Mouse (Mus musculus) stomach, embryonic 16.5 days (tissue): ENCODE data around the gene Rtn4. TPM values are rescaled to one million over a fixed set of nuclear protein-coding genes. Genes with fewer than 3 reads are reported as not detected.
A peak's percentile ranks its signal among the peaks of the same experiment; 100 is the strongest.
"Not testable (repeated sequence)": the region's sequence is repeated elsewhere in the genome, so short reads cannot be mapped to it uniquely, and the experiment has no call there.

Experiments
- ATAC-seq: fragments of 200-750 bp; cut with Nextera tagmentation; 2 replicates; pipeline ENCODE4 v1.8.0; 2017; ENCODE audit warnings: moderate number of reproducible peaks, moderate TSS enrichment; ENCODE audit not compliant: insufficient read depth, low FRiP score
- H3K27ac ChIP-seq: fragments of 300-500 bp; sonication (generic); 2 replicates; pipeline ENCODE4 v1.5.1; 2014; ENCODE audit warnings: low read length
- H3K27me3 ChIP-seq: fragments of 300-500 bp; sonication (generic); 2 replicates; pipeline ENCODE4 v1.6.1; 2014; ENCODE audit warnings: low read length, control low read depth, mixed read lengths; ENCODE audit not compliant: control insufficient read depth, insufficient read depth
- H3K36me3 ChIP-seq: fragments of 300-500 bp; sonication (generic); 2 replicates; pipeline ENCODE4 v1.6.1; 2014; ENCODE audit warnings: low read length; ENCODE audit not compliant: control insufficient read depth, insufficient read depth
- H3K4me1 ChIP-seq: fragments of 300-500 bp; sonication (generic); 2 replicates; pipeline ENCODE4 v1.6.1; 2014; ENCODE audit warnings: low read length, control low read depth, mixed read lengths; ENCODE audit not compliant: control insufficient read depth, insufficient read depth
- H3K4me2 ChIP-seq: fragments of 300-500 bp; sonication (generic); 2 replicates; pipeline ENCODE4 v1.6.1; 2014; ENCODE audit warnings: low read depth, low read length, mixed read lengths
- H3K4me3 ChIP-seq: fragments of 300-500 bp; sonication (generic); replicated peaks from 2 replicates; pipeline ENCODE4 v1.5.1; 2014; ENCODE audit warnings: mild to moderate bottlenecking, low read length
- H3K9ac ChIP-seq: fragments of 300-500 bp; sonication (generic); 2 replicates; pipeline ENCODE4 v1.6.1; 2014; ENCODE audit warnings: low read length
- H3K9me3 ChIP-seq: fragments of 300-500 bp; sonication (generic); replicated peaks from 2 replicates; pipeline ENCODE4 v1.6.1; 2016; ENCODE audit warnings: low read length, control low read depth; ENCODE audit not compliant: control insufficient read depth
- WGBS: fragments of 180-500 bp; shearing (Covaris S2); extraction: QIAGEN DNeasy Blood & Tissue Kit; methylation state at CpG from one replicate; pipeline ENCODE4 v1.1.7; 2014; 5-methylcytosine and 5-hydroxymethylcytosine counted together
- polyA plus RNA-seq: library from polyadenylated mRNA; unstranded; fragments of >200 nt; fragmentation: Nextera tagmentation; extraction: Ambion mirVana; gene quantifications from 2 replicates; pipeline ENCODE4 v1.2.1, GENCODE M21; 2015

Gene Rtn4
- 36.6 and 51.7 TPM in 2 replicates for polyA plus RNA-seq

GRCm38 (mm10) chr11:29692683-29693272 lies at the start of gene Rtn4:
TSS of gene Rtn4 (plus strand) at chr11:29692947.
- Histone ChIP-seq H3K9me3 (no peaks in the 10 kb centered on the region), H3K4me3 (peak within 1 kb of the TSS; percentile 97), H3K36me3 (no peaks in the 10 kb centered on the region), H3K27me3 (no peaks in the 10 kb centered on the region), H3K4me1 (0 out of 2 replicates have a peak, but pooled peaks cover 9% of the 10 kb centered on the region), H3K4me2 (peak within 1 kb of the TSS; percentile 73), H3K27ac (peak within 1 kb of the TSS; percentile 99), H3K9ac (peak within 1 kb of the TSS; percentile 97)
- peak; percentile 98 for ATAC-seq
- WGBS, result under 1% methylated on average over 39 of the region's 43 CpGs

- no peaks in the 10 kb centered on the region for H3K4me1 ChIP-seq
- H3K27ac ChIP-seq, result no peak overlapping the region
- H3K9ac ChIP-seq, result no peak overlapping the region
- no peaks in the 10 kb centered on the region for H3K27me3 ChIP-seq
- ATAC-seq, result no peak
- H3K36me3 ChIP-seq, result no peaks in the 10 kb centered on the region
- H3K9me3 ChIP-seq, result no peaks in the 10 kb centered on the region
- WGBS, result 78% methylated on average over 1 of the region's 1 CpGs
- no peak overlapping the region for H3K4me3 ChIP-seq
- H3K4me2 ChIP-seq, result no peak overlapping the region
Measured at GRCm38 (mm10) chr11:29644421-29644820, 48.3 kb upstream of the Rtn4 start.

- Histone ChIP-seq H3K36me3 (no peaks in the 10 kb centered on the region), H3K4me3 (no peak overlapping the region), H3K4me2 (no peak overlapping the region), H3K9ac (no peak overlapping the region), H3K27me3 (no peaks in the 10 kb centered on the region), H3K4me1 (no peaks in the 10 kb centered on the region), H3K27ac (no peak overlapping the region), H3K9me3 (no peaks in the 10 kb centered on the region)
- WGBS, result 68% methylated on average over 5 of the region's 5 CpGs
- peak; percentile 25; the same call in 1 of the 2 replicates for ATAC-seq
Measured at GRCm38 (mm10) chr11:29645411-29646066, 47.2 kb upstream of the Rtn4 start.

- no peak overlapping the region for H3K27ac ChIP-seq
- 53% methylated on average over 6 of the region's 6 CpGs for WGBS
- no peak overlapping the region for H3K4me3 ChIP-seq
- no peak overlapping the region for H3K9ac ChIP-seq
- H3K4me1 ChIP-seq, result no peaks in the 10 kb centered on the region
- no peak for ATAC-seq
- H3K9me3 ChIP-seq, result no peaks in the 10 kb centered on the region
- no peaks in the 10 kb centered on the region for H3K27me3 ChIP-seq
- H3K4me2 ChIP-seq, result no peak overlapping the region
- no peaks in the 10 kb centered on the region for H3K36me3 ChIP-seq
Measured at GRCm38 (mm10) chr11:29647568-29648319, 45.0 kb upstream of the Rtn4 start.

- H3K9me3 ChIP-seq, H3K9ac ChIP-seq, H3K36me3 ChIP-seq, H3K27ac ChIP-seq, H3K4me1 ChIP-seq, H3K27me3 ChIP-seq, H3K4me2 ChIP-seq, H3K4me3 ChIP-seq, ATAC-seq: not testable (repeated sequence)
- 94% methylated on average over 3 of the region's 3 CpGs for WGBS
Measured at GRCm38 (mm10) chr11:29655381-29655780, 37.4 kb upstream of the Rtn4 start.

- Histone ChIP-seq H3K4me2 (no peak overlapping the region), H3K36me3 (no peaks in the 10 kb centered on the region), H3K9ac (no peak overlapping the region), H3K27ac (no peak overlapping the region), H3K4me3 (no peak overlapping the region), H3K4me1 (no peaks in the 10 kb centered on the region), H3K9me3 (no peaks in the 10 kb centered on the region), H3K27me3 (no peaks in the 10 kb centered on the region)
- no peak for ATAC-seq
- 68% methylated on average over 2 of the region's 2 CpGs for WGBS
Measured at GRCm38 (mm10) chr11:29660740-29661139, 32.0 kb upstream of the Rtn4 start.

- ATAC-seq, result no peak
- H3K9me3 ChIP-seq, result no peaks in the 10 kb centered on the region
- H3K4me3 ChIP-seq, result no peak overlapping the region
- no peaks in the 10 kb centered on the region for H3K36me3 ChIP-seq
- WGBS, result 90% methylated on average over 3 of the region's 3 CpGs
- no peak overlapping the region for H3K4me2 ChIP-seq
- H3K27me3 ChIP-seq, result no peaks in the 10 kb centered on the region
- H3K27ac ChIP-seq, result no peak overlapping the region
- no peak overlapping the region for H3K9ac ChIP-seq
- H3K4me1 ChIP-seq, result no peaks in the 10 kb centered on the region
Measured at GRCm38 (mm10) chr11:29667634-29668033, 25.1 kb upstream of the Rtn4 start.

- WGBS, result 64% methylated on average over 4 of the region's 4 CpGs
- ATAC-seq, result no peak
- no peak overlapping the region for H3K4me2 ChIP-seq
- H3K9ac ChIP-seq, result no peak overlapping the region
- H3K27ac ChIP-seq, result no peak overlapping the region
- no peaks in the 10 kb centered on the region for H3K4me1 ChIP-seq
- no peaks in the 10 kb centered on the region for H3K36me3 ChIP-seq
- H3K27me3 ChIP-seq, result no peaks in the 10 kb centered on the region
- H3K4me3 ChIP-seq, result no peak overlapping the region
- H3K9me3 ChIP-seq, result no peaks in the 10 kb centered on the region
Measured at GRCm38 (mm10) chr11:29669706-29670105, 23.0 kb upstream of the Rtn4 start.

- no peaks in the 10 kb centered on the region for H3K4me1 ChIP-seq
- WGBS, result 73% methylated on average over 2 of the region's 2 CpGs
- H3K9me3 ChIP-seq, result no peaks in the 10 kb centered on the region
- H3K4me3 ChIP-seq, result no peak overlapping the region
- no peaks in the 10 kb centered on the region for H3K36me3 ChIP-seq
- H3K9ac ChIP-seq, result no peak overlapping the region
- ATAC-seq, result no peak
- no peak overlapping the region for H3K27ac ChIP-seq
- no peak overlapping the region for H3K4me2 ChIP-seq
- H3K27me3 ChIP-seq, result no peaks in the 10 kb centered on the region
Measured at GRCm38 (mm10) chr11:29673359-29673758, 19.4 kb upstream of the Rtn4 start.
